Mouse (Mus musculus): ENCODE data around the gene Taf1c. TPM values are rescaled to one million over a fixed set of nuclear protein-coding genes. Genes with fewer than 3 reads are reported as not detected.

Gene Taf1c
- polyA plus RNA-seq (2016; fragmentation: Nextera tagmentation; extraction: Ambion mirVana), result 14.1 and 15.1 TPM in 2 replicates

DNA sequence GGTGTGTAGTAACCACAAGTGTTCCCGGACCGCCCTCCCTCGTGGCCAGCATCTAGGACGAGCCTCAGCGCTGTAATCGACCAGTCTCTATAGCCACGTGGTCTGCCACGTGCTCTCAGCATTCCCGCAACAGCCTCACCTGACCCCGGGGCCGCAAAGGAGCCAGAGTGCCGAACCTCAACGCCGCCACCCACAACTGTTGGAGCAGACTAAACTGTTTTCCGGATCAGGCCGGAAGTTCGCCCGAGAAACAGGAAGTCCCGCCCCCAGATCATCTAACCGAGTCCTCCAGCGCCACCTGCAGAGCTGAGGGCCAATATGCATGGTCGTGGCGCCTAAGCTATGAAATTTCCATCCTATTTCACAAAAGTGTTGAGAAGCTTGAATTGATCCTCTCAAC lies at the start of gene Taf1c:
TSS of gene Taf1c (minus strand) at position 227 of the 400 bp plus-strand sequence.
- under 1% methylated on average over 23 of the region's 23 CpGs for WGBS
- Histone ChIP-seq H3K27me3 (no peaks in the 10 kb centered on the region), H3K4me1 (replicated peaks) (peaks cover 10% of the 10 kb centered on the region), H3K36me3 (peaks cover 29% of the 10 kb centered on the region), H3K27ac (no peak within 1 kb of the TSS), H3K4me3 (replicated peaks) (peak within 1 kb of the TSS; percentile 72), H3K9me3 (peaks cover 5% of the 10 kb centered on the region), H3K4me2 (peak within 1 kb of the TSS; percentile 82), H3K9ac (replicated peaks) (peak within 1 kb of the TSS; percentile 70)
- peak; percentile 67 for ATAC-seq (ENCODE audit: insufficient number of reproducible peaks, insufficient read depth, low FRiP score, low TSS enrichment, low read depth)

DNA sequence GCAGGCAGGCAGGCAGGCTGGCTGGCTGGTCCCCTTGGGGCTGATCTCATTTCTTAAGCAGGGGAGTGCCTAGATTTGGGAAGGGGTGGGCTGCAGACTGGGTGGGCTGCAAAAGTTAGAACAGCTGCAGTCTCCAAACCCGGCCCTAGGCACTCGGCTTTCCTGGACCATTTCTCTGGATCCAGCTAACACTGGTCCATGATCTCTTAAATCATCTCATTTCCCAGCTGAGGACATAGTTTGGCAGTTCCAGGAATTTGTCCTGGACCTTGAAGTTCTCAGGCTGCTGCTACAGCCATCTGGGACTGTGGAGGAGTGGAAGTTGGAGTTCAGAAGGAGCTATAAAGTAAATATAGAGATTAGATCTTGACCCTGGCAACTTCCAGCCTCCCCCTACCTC lies 46.3 kb upstream of the Taf1c start:
- Histone ChIP-seq H3K9me3 (no peaks in the 10 kb centered on the region), H3K27me3 (no peaks in the 10 kb centered on the region), H3K4me2 (no peak overlapping the region), H3K27ac (peak overlapping the region; percentile 41; the same call in 1 of the 2 replicates), H3K4me1 (replicated peaks) (peaks cover 22% of the 10 kb centered on the region), H3K4me3 (replicated peaks) (no peak overlapping the region), H3K9ac (replicated peaks) (no peak overlapping the region), H3K36me3 (no peaks in the 10 kb centered on the region)
- WGBS, result 4% methylated on average over 2 of the region's 2 CpGs
- 0 out of 2 replicates have a peak, but pooled peaks have one; percentile 22 for ATAC-seq (ENCODE audit: insufficient number of reproducible peaks, insufficient read depth, low FRiP score, low TSS enrichment, low read depth)

DNA sequence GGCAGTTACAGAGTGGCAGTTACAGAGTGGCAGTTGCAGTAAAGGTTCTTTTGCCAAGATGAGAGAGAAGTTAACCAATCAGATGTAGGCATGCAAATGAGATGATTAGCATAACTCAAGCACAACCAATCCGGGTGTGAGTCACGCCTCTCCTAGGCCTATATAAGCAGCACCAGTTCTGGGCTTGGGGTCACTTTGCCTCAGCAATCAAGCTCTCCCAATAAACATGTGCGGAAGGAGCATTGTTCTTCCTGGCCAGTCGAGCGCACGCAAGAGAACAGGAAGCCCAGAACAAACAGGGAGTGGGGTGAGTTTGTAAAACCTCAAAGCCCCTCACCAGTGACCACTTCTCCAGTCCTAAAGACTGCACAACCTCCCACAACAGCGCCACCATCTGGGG lies 41.8 kb upstream of the Taf1c start:
- Histone ChIP-seq H3K27me3 (no peaks in the 10 kb centered on the region; the same call in 1 of the 2 replicates), H3K4me2 (no peak overlapping the region), H3K4me1 (replicated peaks) (peaks cover 22% of the 10 kb centered on the region), H3K9ac (replicated peaks) (no peak overlapping the region), H3K9me3 (no peaks in the 10 kb centered on the region), H3K4me3 (replicated peaks) (no peak overlapping the region), H3K27ac (no peak overlapping the region), H3K36me3 (no peaks in the 10 kb centered on the region)
- ATAC-seq (ENCODE audit: insufficient number of reproducible peaks, insufficient read depth, low FRiP score, low TSS enrichment, low read depth), result no peak
- 85% methylated on average over 7 of the region's 7 CpGs for WGBS

DNA sequence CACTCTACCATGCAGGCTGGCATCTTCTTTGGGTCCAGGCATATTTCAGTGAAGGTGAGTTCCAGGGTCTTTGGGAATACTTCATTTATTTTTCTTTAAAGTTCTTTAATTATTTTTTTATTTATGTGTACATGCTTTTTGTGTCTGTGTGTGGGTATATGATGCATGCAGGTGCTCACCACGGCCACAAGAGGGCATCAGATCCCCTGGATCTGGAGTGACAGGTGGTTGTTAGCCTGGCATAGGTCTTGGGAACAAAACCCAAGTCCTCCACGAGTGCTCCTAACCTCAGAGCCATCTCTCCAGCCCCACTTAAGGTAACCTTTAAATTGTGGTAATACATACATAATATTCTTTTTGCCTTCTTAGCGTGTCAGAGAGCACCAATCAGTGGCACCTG lies 41.2 kb upstream of the Taf1c start:
- no peak for ATAC-seq (ENCODE audit: insufficient number of reproducible peaks, insufficient read depth, low FRiP score, low TSS enrichment, low read depth)
- Histone ChIP-seq H3K36me3 (no peaks in the 10 kb centered on the region), H3K27me3 (no peaks in the 10 kb centered on the region; the same call in 1 of the 2 replicates), H3K9ac (replicated peaks) (no peak overlapping the region), H3K9me3 (no peaks in the 10 kb centered on the region), H3K4me1 (replicated peaks) (peaks cover 16% of the 10 kb centered on the region; the same call in 1 of the 2 replicates), H3K4me3 (replicated peaks) (no peak overlapping the region), H3K4me2 (no peak overlapping the region), H3K27ac (no peak overlapping the region)
- WGBS, result 72% methylated on average over 3 of the region's 3 CpGs

DNA sequence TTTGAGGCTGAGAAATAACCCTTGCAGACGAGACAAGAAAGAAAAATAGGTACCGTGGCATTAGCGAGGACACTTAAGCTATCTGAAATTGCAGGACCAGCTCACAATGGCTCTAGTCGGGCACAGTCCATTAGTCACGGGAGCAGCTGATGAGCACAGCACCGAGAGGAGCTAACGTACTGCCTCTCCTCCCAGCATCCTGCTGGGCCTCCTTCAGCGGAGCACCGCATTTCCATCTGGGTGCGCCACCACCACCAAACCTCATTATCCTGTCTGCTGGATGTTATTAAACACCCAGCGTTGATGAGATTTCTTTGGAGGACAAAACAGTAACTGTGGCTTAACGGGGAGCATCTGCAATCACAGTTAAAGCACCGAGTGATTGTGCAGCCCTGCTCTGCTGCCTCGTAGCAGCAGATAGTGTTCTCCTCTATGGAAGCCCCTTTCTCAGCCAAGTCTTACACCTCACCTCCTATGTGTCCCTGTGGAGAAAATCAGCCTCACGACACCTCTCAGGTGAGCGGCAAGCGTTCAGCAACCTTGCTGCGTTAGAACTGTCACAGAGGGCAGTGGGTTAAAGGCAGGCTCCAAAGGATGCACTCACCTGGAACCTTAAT lies 40.1 kb upstream of the Taf1c start:
- no peak for ATAC-seq (ENCODE audit: insufficient number of reproducible peaks, insufficient read depth, low FRiP score, low TSS enrichment, low read depth)
- Histone ChIP-seq H3K9me3 (no peaks in the 10 kb centered on the region), H3K4me3 (replicated peaks) (no peak overlapping the region), H3K27ac (no peak overlapping the region), H3K4me2 (no peak overlapping the region), H3K4me1 (replicated peaks) (peaks cover 11% of the 10 kb centered on the region; the same call in 1 of the 2 replicates), H3K36me3 (no peaks in the 10 kb centered on the region), H3K27me3 (no peaks in the 10 kb centered on the region; the same call in 1 of the 2 replicates), H3K9ac (replicated peaks) (no peak overlapping the region)
- whole genome bisulfite sequencing, result 63% methylated on average over 18 of the region's 18 CpGs

- WGBS, result 49% methylated on average over 17 of the region's 17 CpGs
- Histone ChIP-seq H3K4me1 (replicated peaks) (peaks cover 10% of the 10 kb centered on the region; the same call in 1 of the 2 replicates), H3K27ac (no peak overlapping the region), H3K4me3 (replicated peaks) (no peak overlapping the region), H3K36me3 (no peaks in the 10 kb centered on the region), H3K9me3 (no peaks in the 10 kb centered on the region), H3K9ac (replicated peaks) (no peak overlapping the region), H3K4me2 (no peak overlapping the region), H3K27me3 (no peaks in the 10 kb centered on the region; the same call in 1 of the 2 replicates)
- no peak for ATAC-seq (ENCODE audit: insufficient number of reproducible peaks, insufficient read depth, low FRiP score, low TSS enrichment, low read depth)
These were observed 39.5 kb upstream of the Taf1c start for GRCm38 (mm10) chr8:119644429-119644960.

- H3K36me3 ChIP-seq, result no peaks in the 10 kb centered on the region
- H3K9me3 ChIP-seq, result no peaks in the 10 kb centered on the region
- H3K4me3 ChIP-seq (replicated peaks), result no peak overlapping the region
- peaks cover 10% of the 10 kb centered on the region; the same call in 1 of the 2 replicates for H3K4me1 ChIP-seq (replicated peaks)
- 94% methylated on average over 1 of the region's 1 CpGs for WGBS
- H3K27ac ChIP-seq, result no peak overlapping the region
- H3K9ac ChIP-seq (replicated peaks), result no peak overlapping the region
- no peak overlapping the region for H3K4me2 ChIP-seq
- H3K27me3 ChIP-seq, result no peaks in the 10 kb centered on the region; the same call in 1 of the 2 replicates
- ATAC-seq (ENCODE audit: insufficient number of reproducible peaks, insufficient read depth, low FRiP score, low TSS enrichment, low read depth), result no peak
These were observed 37.9 kb upstream of the Taf1c start for GRCm38 (mm10) chr8:119642960-119643359.

- H3K4me3 ChIP-seq (replicated peaks), result no peak overlapping the region
- H3K4me1 ChIP-seq (replicated peaks), result peaks cover 16% of the 10 kb centered on the region; the same call in 1 of the 2 replicates
- H3K4me2 ChIP-seq, result no peak overlapping the region
- peaks cover 4% of the 10 kb centered on the region for H3K27me3 ChIP-seq
- H3K9ac ChIP-seq (replicated peaks), result no peak overlapping the region
- no peak for ATAC-seq (ENCODE audit: insufficient number of reproducible peaks, insufficient read depth, low FRiP score, low TSS enrichment, low read depth)
- no peaks in the 10 kb centered on the region for H3K9me3 ChIP-seq
- no peak overlapping the region for H3K27ac ChIP-seq
- WGBS, result 81% methylated on average over 5 of the region's 5 CpGs
- H3K36me3 ChIP-seq, result no peaks in the 10 kb centered on the region
These were observed 36.0 kb upstream of the Taf1c start for GRCm38 (mm10) chr8:119641058-119641457.

DNA sequence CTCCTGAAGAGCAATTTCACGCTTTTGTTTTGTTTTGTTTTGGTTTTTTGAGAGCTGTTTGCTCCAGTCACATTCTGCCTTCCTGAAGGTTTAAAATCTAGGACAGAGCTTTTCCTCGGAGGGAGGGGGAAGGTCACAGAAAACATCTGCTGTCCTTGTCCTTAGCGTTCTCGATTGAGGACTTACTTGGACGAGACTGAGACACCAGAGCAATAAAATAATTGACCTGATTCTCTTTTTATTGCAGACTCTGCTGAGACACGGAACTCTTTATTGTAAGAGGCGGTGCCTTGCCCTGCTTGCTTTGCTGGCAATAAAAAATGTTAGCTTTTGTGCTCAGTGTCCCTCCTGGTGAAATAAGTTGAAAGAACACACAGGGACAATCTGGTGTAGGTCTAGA lies 34.8 kb upstream of the Taf1c start:
- Histone ChIP-seq H3K4me1 (replicated peaks) (peaks cover 26% of the 10 kb centered on the region), H3K9ac (replicated peaks) (no peak overlapping the region), H3K27ac (no peak overlapping the region), H3K4me3 (replicated peaks) (no peak overlapping the region), H3K4me2 (no peak overlapping the region), H3K9me3 (no peaks in the 10 kb centered on the region), H3K36me3 (no peaks in the 10 kb centered on the region), H3K27me3 (peaks cover 14% of the 10 kb centered on the region)
- ATAC-seq (ENCODE audit: insufficient number of reproducible peaks, insufficient read depth, low FRiP score, low TSS enrichment, low read depth), result no peak
- 42% methylated on average over 7 of the region's 7 CpGs for WGBS

DNA sequence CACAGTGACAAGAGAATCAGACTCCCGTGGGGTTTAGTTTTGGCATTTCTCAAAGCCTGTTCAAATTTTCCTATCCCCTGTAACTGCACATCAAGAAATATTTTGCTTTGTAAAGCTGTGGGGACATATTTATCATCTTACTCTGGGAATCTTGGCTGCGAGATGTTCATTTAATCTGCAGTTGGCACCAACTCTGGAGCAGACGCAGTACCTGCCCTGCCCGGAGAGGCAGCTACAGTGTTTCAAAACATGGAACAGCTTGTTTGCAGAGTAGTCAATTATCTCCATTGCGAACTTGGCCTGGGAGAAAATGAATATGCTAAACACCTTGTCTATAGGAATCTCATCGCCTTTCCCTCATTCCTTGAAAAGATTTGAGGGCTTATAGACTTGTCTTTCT lies 33.2 kb upstream of the Taf1c start:
- Histone ChIP-seq H3K4me1 (replicated peaks) (peaks cover 21% of the 10 kb centered on the region), H3K27me3 (peaks cover 29% of the 10 kb centered on the region), H3K9ac (replicated peaks) (no peak overlapping the region), H3K4me3 (replicated peaks) (no peak overlapping the region), H3K36me3 (no peaks in the 10 kb centered on the region), H3K4me2 (no peak overlapping the region), H3K9me3 (no peaks in the 10 kb centered on the region), H3K27ac (no peak overlapping the region)
- WGBS, result 86% methylated on average over 6 of the region's 6 CpGs
- ATAC-seq (ENCODE audit: insufficient number of reproducible peaks, insufficient read depth, low FRiP score, low TSS enrichment, low read depth), result no peak

DNA sequence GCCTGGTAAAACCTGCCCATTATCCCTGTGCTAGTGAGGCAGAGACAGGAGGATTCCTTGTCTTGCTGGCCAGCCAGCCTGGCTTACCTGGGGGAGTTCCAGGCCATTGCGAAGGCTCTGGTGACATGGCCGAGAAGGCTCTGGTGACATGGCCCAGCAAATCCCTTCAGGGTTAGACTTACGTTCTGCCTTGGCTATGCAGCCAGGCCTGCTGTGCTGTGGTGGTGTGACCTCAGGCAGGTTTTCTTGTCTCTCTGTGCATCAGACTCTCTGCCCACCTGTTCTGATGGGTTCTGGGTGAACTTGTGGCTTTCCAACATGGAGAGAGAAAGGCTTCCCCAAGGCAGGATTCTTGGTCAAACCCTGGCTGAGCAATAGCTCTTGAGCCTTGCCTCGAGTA lies 32.4 kb upstream of the Taf1c start:
- Histone ChIP-seq H3K9ac (replicated peaks) (no peak overlapping the region), H3K27ac (no peak overlapping the region), H3K27me3 (peaks cover 38% of the 10 kb centered on the region), H3K4me2 (no peak overlapping the region), H3K4me3 (replicated peaks) (no peak overlapping the region), H3K9me3 (no peaks in the 10 kb centered on the region), H3K36me3 (no peaks in the 10 kb centered on the region), H3K4me1 (replicated peaks) (peaks cover 21% of the 10 kb centered on the region)
- ATAC-seq (ENCODE audit: insufficient number of reproducible peaks, insufficient read depth, low FRiP score, low TSS enrichment, low read depth), result no peak
- WGBS, result 87% methylated on average over 4 of the region's 4 CpGs
